Mouse (Mus musculus) granulocyte monocyte progenitor cell, adult 5-6 weeks (primary cell): Measurements from ENCODE around the gene Olfr1247. TPM values are rescaled to one million over a fixed set of nuclear protein-coding genes. Genes with fewer than 3 reads are reported as not detected.
"Not testable (repeated sequence)": the region's sequence is repeated elsewhere in the genome, so short reads cannot be mapped to it uniquely, and the experiment has no call there.

Experiments used
- ATAC-seq: replicated peaks from 2 replicates; pipeline ENCODE4 v1.8.0; 2016; ENCODE audit warnings: mild to moderate bottlenecking, moderate TSS enrichment, inconsistent platforms; ENCODE audit not compliant: poor library complexity, severe bottlenecking
- total RNA-seq, 2 experiments: library from RNA; stranded (forward) in 1 of 2; stranded (reverse) in 1 of 2; fragments of 200-712, 200-1000 nt in 1 of 2; fragments of >200 nt in 1 of 2; fragmentation: Nextera tagmentation in 1 of 2; gene quantifications; 2 replicates each; pipeline ENCODE4 v1.2.3; 2014 to 2017

The Olfr1247 gene
- total RNA-seq (2014; fragmentation: Nextera tagmentation) (not detected in 2 replicates), total RNA-seq (2017) (not detected in 2 replicates)

DNA sequence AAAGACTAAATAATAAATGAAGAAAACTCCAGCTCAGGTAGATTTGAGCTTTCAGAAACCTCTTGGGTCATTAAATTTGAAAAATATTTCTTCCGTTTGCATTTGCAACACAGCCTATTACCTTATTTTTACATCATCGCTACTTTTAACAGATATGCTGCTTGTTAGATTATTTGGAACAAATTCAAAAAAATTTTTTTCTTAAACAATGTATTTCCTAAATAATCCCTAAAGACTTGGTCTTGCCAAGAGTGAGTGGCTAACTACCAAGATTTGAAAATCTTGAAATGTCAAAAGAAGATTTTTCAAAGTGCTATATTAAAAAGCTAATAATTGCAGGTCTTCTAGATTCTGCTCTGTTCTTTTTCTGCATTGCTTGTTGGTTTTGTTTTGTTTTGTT, at the start of gene Olfr1247:
Olfr1247 (minus strand) TSS at position 101 of the 400 bp plus-strand sequence.
- no peak for ATAC-seq

DNA sequence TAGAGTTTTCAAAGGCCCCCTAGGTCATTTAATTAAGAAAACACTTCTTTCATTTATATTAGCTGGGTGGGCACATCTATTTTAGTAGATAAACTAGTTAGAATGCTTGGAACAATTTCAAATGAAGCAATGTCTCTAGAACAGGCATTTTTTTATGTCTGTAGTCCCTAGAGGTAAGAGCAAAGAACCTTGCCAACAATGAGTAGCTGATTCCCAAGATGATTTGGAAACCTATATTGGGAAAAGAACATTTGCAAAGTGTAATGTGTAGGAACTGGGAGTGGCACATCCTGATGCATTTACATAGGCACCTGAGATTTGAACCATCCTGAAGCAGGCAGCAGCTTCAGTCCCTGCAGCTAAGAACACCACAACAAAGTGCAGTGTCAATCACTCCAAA, 47.4 kb upstream of the Olfr1247 start, which contains the start of gene Olfr1250:
Olfr1250 (minus strand) TSS at position 101 of the 400 bp plus-strand sequence.
- no peak for ATAC-seq

DNA sequence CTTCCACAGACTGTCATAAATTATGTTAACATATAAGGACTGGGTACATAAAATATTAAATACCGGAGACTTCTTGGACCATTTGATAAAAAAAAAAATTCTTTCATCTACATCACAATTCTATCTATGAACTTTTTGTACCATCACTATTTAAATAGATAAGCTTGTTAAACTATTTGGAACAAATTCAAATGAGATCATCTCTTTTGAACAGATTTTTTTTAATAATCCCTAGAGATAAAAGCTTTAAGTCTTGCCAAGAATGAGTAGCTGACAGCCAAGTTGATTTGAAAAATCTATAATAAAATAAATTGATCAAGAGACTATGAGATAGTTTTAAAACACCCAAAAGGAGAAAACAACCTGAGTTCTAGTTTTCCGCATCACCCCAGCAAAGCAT, 21.0 kb upstream of the Olfr1247 start, which contains the start of gene Olfr1249:
Olfr1249 (minus strand) TSS at position 101 of the 400 bp plus-strand sequence.
- ATAC-seq: no peak

DNA sequence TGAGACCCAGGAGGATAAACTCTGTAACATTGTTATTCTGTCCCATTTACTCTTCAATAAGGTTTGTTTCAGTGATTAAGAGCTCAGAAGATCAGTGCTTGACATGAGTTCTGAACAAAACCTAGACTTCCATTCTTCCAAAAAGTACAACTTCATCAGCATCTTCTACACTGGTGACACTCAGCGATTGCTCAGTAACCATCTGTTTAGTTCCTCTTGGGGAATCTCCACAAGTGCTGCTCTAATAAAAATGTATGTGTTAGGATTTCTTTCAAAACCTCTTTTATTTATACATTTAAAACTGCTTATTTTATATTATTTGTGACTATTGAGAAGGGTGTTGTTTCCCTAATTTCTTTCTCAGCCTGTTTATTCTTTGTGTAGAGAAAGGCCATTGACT, 4.2 kb upstream of the Olfr1247 start, which contains the start of gene Olfr1248:
Olfr1248 (minus strand) TSS at position 101 of the 400 bp plus-strand sequence.
- not testable (repeated sequence) for ATAC-seq

- ATAC-seq: no peak
Observed at GRCm38 (mm10) chr2:89593057-89593456, 20.9 kb downstream of the Olfr1247 start, which contains the start of gene Olfr1246. Olfr1246 (minus strand) TSS chr2:89593157.

DNA sequence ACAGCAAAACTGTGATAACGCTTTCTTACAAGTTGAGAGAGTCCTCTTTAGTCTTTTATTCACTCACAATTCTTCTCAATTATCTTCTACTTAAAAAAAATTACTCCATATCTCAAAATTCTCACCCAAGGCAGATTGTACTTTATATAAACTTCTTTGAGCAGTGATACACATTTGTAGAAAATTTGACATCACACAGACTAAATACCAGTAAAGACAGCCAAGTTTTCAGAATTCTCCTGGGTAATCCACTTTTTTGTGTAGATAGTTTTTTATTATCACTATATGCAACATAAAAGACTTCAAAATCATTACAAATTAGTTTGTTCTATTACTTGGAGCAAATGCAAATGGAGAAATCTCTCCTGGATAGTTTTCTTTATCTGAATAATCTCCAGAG, 35.6 kb downstream of the Olfr1247 start, which contains the start of gene Olfr1245:
Olfr1245 (minus strand) TSS at position 101 of the 400 bp plus-strand sequence.
- ATAC-seq: no peak

- not testable (repeated sequence) for ATAC-seq
Observed at GRCm38 (mm10) chr2:89562706-89563105, 51.2 kb downstream of the Olfr1247 start.

Other genes starting within 250 kb of the Olfr1247 start
- not detected in 2 replicates for gene Olfr1234, start 249.3 kb downstream of the Olfr1247 start, total RNA-seq (2014; fragmentation: Nextera tagmentation)
- gene Olfr1234, start 249.3 kb downstream of the Olfr1247 start, total RNA-seq (2017): not detected in 2 replicates
- gene Olfr1238, start 204.5 kb downstream of the Olfr1247 start, total RNA-seq (2014; fragmentation: Nextera tagmentation): not detected in 2 replicates
- not detected in 2 replicates for gene Olfr1238, start 204.5 kb downstream of the Olfr1247 start, total RNA-seq (2017)
- gene Olfr1239, start 193.7 kb downstream of the Olfr1247 start, total RNA-seq (2014; fragmentation: Nextera tagmentation): not detected in 2 replicates
- not detected in 2 replicates for gene Olfr1239, start 193.7 kb downstream of the Olfr1247 start, total RNA-seq (2017)
- not detected in 2 replicates for gene Olfr1240, start 171.1 kb downstream of the Olfr1247 start, total RNA-seq (2014; fragmentation: Nextera tagmentation)
- not detected in 2 replicates for gene Olfr1240, start 171.1 kb downstream of the Olfr1247 start, total RNA-seq (2017)
- not detected in 2 replicates for gene Olfr1241, start 127.0 kb downstream of the Olfr1247 start, total RNA-seq (2014; fragmentation: Nextera tagmentation)
- not detected in 2 replicates for gene Olfr1241, start 127.0 kb downstream of the Olfr1247 start, total RNA-seq (2017)
- gene Olfr1242, start 115.8 kb downstream of the Olfr1247 start, total RNA-seq (2014; fragmentation: Nextera tagmentation): not detected in 2 replicates
- gene Olfr1242, start 115.8 kb downstream of the Olfr1247 start, total RNA-seq (2017): not detected in 2 replicates
- not detected in 2 replicates for gene Olfr1243, start 82.6 kb downstream of the Olfr1247 start, total RNA-seq (2014; fragmentation: Nextera tagmentation)
- gene Olfr1243, start 82.6 kb downstream of the Olfr1247 start, total RNA-seq (2017): not detected in 2 replicates
- not detected in 2 replicates for gene Olfr1245, start 35.7 kb downstream of the Olfr1247 start, total RNA-seq (2014; fragmentation: Nextera tagmentation)
- gene Olfr1245, start 35.7 kb downstream of the Olfr1247 start, total RNA-seq (2017): not detected in 2 replicates
- not detected in 2 replicates for gene Olfr1246, start 21.0 kb downstream of the Olfr1247 start, total RNA-seq (2014; fragmentation: Nextera tagmentation)
- gene Olfr1246, start 21.0 kb downstream of the Olfr1247 start, total RNA-seq (2017): not detected in 2 replicates
- not detected in 2 replicates for gene Olfr1248, start 4.1 kb upstream of the Olfr1247 start, total RNA-seq (2014; fragmentation: Nextera tagmentation)
- not detected in 2 replicates for gene Olfr1248, start 4.1 kb upstream of the Olfr1247 start, total RNA-seq (2017)
- gene Olfr1249, start 20.9 kb upstream of the Olfr1247 start, total RNA-seq (2014; fragmentation: Nextera tagmentation): not detected in 2 replicates
- not detected in 2 replicates for gene Olfr1249, start 20.9 kb upstream of the Olfr1247 start, total RNA-seq (2017)
- not detected in 2 replicates for gene Olfr1250, start 47.3 kb upstream of the Olfr1247 start, total RNA-seq (2014; fragmentation: Nextera tagmentation)
- gene Olfr1250, start 47.3 kb upstream of the Olfr1247 start, total RNA-seq (2017): not detected in 2 replicates
- not detected in 2 replicates for gene Olfr1251, start 57.8 kb upstream of the Olfr1247 start, total RNA-seq (2014; fragmentation: Nextera tagmentation)
- not detected in 2 replicates for gene Olfr1251, start 57.8 kb upstream of the Olfr1247 start, total RNA-seq (2017)
- gene Olfr1252, start 110.9 kb upstream of the Olfr1247 start, total RNA-seq (2014; fragmentation: Nextera tagmentation): not detected in 2 replicates
- not detected in 2 replicates for gene Olfr1252, start 110.9 kb upstream of the Olfr1247 start, total RNA-seq (2017)
- not detected in 2 replicates for gene Olfr1253, start 143.0 kb upstream of the Olfr1247 start, total RNA-seq (2014; fragmentation: Nextera tagmentation)
- gene Olfr1253, start 143.0 kb upstream of the Olfr1247 start, total RNA-seq (2017): not detected in 2 replicates
- gene Olfr1254, start 179.5 kb upstream of the Olfr1247 start, total RNA-seq (2014; fragmentation: Nextera tagmentation): not detected in 2 replicates
- gene Olfr1254, start 179.5 kb upstream of the Olfr1247 start, total RNA-seq (2017): not detected in 2 replicates
- gene Olfr1255, start 197.9 kb upstream of the Olfr1247 start, total RNA-seq (2014; fragmentation: Nextera tagmentation): not detected in 2 replicates
- not detected in 2 replicates for gene Olfr1255, start 197.9 kb upstream of the Olfr1247 start, total RNA-seq (2017)
- not detected in 2 replicates for gene Olfr1256, start 227.4 kb upstream of the Olfr1247 start, total RNA-seq (2014; fragmentation: Nextera tagmentation)
- gene Olfr1256, start 227.4 kb upstream of the Olfr1247 start, total RNA-seq (2017): not detected in 2 replicates
- not detected in 2 replicates for gene Olfr48, start 234.1 kb upstream of the Olfr1247 start, total RNA-seq (2014; fragmentation: Nextera tagmentation)
- not detected in 2 replicates for gene Olfr48, start 234.1 kb upstream of the Olfr1247 start, total RNA-seq (2017)